Mouse (Mus musculus) forebrain, postnatal 0 days (tissue): ENCODE results near the gene Olfr15. TPM values are rescaled to one million over a fixed set of nuclear protein-coding genes. Genes with fewer than 3 reads are reported as not detected.
"Not testable (repeated sequence)": the region's sequence is repeated elsewhere in the genome, so short reads cannot be mapped to it uniquely, and the experiment has no call there.

ENCODE experiments used
- ATAC-seq: fragments of 200-750 bp; cut with Nextera tagmentation; 2 replicates; pipeline ENCODE4 v1.8.0; 2017; ENCODE audit warnings: mild to moderate bottlenecking, moderate library complexity
- DNase-seq: peaks from one replicate; pipeline ENCODE4 v3.0.0-alpha.2; 2015
- H3K27ac ChIP-seq: fragments of 300-500 bp; sonication (generic); 2 replicates; pipeline ENCODE4 v1.5.1; 2014; ENCODE audit warnings: low read depth, mild to moderate bottlenecking, antibody characterized with exemption, low read length, moderate library complexity, mixed read lengths
- H3K27me3 ChIP-seq: fragments of 300-500 bp; sonication (generic); 2 replicates; pipeline ENCODE4 v1.6.1; 2014; ENCODE audit warnings: mild to moderate bottlenecking, low read length, mixed read lengths; ENCODE audit not compliant: insufficient read depth
- H3K36me3 ChIP-seq: fragments of 300-500 bp; sonication (generic); 2 replicates; pipeline ENCODE4 v1.6.1; 2014; ENCODE audit warnings: mild to moderate bottlenecking, moderate library complexity; ENCODE audit not compliant: insufficient read depth
- H3K4me1 ChIP-seq: fragments of 300-500 bp; sonication (generic); 2 replicates; pipeline ENCODE4 v1.6.1; 2014; ENCODE audit warnings: antibody characterized with exemption; ENCODE audit not compliant: insufficient read depth
- H3K4me2 ChIP-seq: fragments of 300-500 bp; sonication (generic); 2 replicates; pipeline ENCODE4 v1.6.1; 2014; ENCODE audit warnings: low read depth, mild to moderate bottlenecking, moderate library complexity
- H3K4me3 ChIP-seq: fragments of 300-500 bp; sonication (generic); 2 replicates; pipeline ENCODE4 v1.5.1; 2014; ENCODE audit warnings: low read depth, low read length, mixed read lengths
- H3K9ac ChIP-seq: fragments of 300-500 bp; sonication (generic); 2 replicates; pipeline ENCODE4 v1.6.1; 2014; ENCODE audit warnings: mild to moderate bottlenecking
- H3K9me3 ChIP-seq: fragments of 300-500 bp; sonication (generic); 2 replicates; pipeline ENCODE4 v1.6.1; 2016; ENCODE audit warnings: low read length
- CTCF ChIP-seq: sonication (generic); IDR thresholded peaks from 2 replicates; pipeline ENCODE4 v1.5.1; 2016; ENCODE audit warnings: antibody characterized with exemption, control low read depth, low read depth
- WGBS: fragments of 180-500 bp; shearing (Covaris S2); extraction: QIAGEN DNeasy Blood & Tissue Kit; methylation state at CpG from one replicate; pipeline ENCODE4 v1.1.7; 2014; 5-methylcytosine and 5-hydroxymethylcytosine counted together
- polyA plus RNA-seq: library from polyadenylated mRNA; unstranded; fragments of >200 nt; fragmentation: Nextera tagmentation; extraction: Ambion mirVana; gene quantifications from 2 replicates; pipeline ENCODE4 v1.2.1, GENCODE M21; 2015
- total RNA-seq: library from RNA; depleted of rRNA; stranded (reverse); fragments of >200 nt; gene quantifications from 2 replicates; pipeline ENCODE4 v1.2.3, GENCODE M21; 2014; rRNA removed

The Olfr15 gene
- total RNA-seq (not detected in 2 replicates), polyA plus RNA-seq (not detected in 2 replicates)

- no peak for ATAC-seq
- no peak within 1 kb of the TSS for H3K4me3 ChIP-seq
- TF ChIP-seq CTCF = no peak
- H3K9me3 ChIP-seq = no peaks in the 10 kb centered on the region
- no peak within 1 kb of the TSS for H3K27ac ChIP-seq
- no peak within 1 kb of the TSS for H3K9ac ChIP-seq
- DNase-seq = no peak
- no peaks in the 10 kb centered on the region for H3K27me3 ChIP-seq
- no peaks in the 10 kb centered on the region for H3K36me3 ChIP-seq
- H3K4me2 ChIP-seq = no peak within 1 kb of the TSS
- H3K4me1 ChIP-seq = no peaks in the 10 kb centered on the region
These were observed at the start of gene Olfr15 for GRCm38 (mm10) chr16:3830588-3831109. Gene Olfr15, plus strand, starts transcription at chr16:3830878.

GRCm38 (mm10) chr16:3781237-3781636 is 49.4 kb upstream of the Olfr15 start:
- Histone ChIP-seq H3K9ac (no peak overlapping the region), H3K4me2 (no peak overlapping the region), H3K27me3 (no peaks in the 10 kb centered on the region), H3K4me3 (no peak overlapping the region), H3K4me1 (no peaks in the 10 kb centered on the region), H3K27ac (no peak overlapping the region), H3K36me3 (no peaks in the 10 kb centered on the region), H3K9me3 (no peaks in the 10 kb centered on the region)
- ATAC-seq = no peak
- DNase-seq = no peak
- no peak for TF ChIP-seq CTCF

GRCm38 (mm10) chr16:3788394-3788793 is 42.3 kb upstream of the Olfr15 start:
- no peak for ATAC-seq
- no peak overlapping the region for H3K4me2 ChIP-seq

DNA sequence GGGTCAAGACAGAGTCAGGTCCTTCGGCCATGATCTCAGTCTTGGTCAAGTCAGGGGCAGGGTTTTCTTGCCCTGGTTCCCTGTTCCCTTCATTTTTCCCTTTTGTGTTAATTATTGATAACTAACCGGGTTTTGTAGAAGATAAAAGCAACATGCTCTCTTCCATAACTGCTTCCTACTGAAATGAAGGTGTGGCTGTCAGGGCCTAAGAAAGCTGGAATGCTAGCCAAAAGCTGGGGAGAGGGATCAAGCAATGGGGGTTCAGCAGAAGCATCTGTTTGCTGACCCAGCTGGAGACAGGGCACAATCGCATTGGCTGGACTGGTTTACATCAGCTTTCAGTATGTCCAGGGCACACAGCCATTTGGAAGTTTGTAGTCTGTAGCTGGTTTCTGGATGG is 22.5 kb upstream of the Olfr15 start:
- Histone ChIP-seq H3K4me3 (no peak overlapping the region), H3K4me1 (no peaks in the 10 kb centered on the region), H3K9ac (no peak overlapping the region), H3K9me3 (no peaks in the 10 kb centered on the region), H3K36me3 (no peaks in the 10 kb centered on the region), H3K27ac (no peak overlapping the region), H3K27me3 (no peaks in the 10 kb centered on the region), H3K4me2 (no peak overlapping the region)
- no peak for TF ChIP-seq CTCF
- 84% methylated on average over 3 of the region's 3 CpGs for WGBS
- ATAC-seq (no peak), DNase-seq (no peak)

More at GRCm38 (mm10) chr16:3788394-3788793, 42.3 kb upstream of the Olfr15 start:
- H3K9ac ChIP-seq = no peak overlapping the region
- TF ChIP-seq CTCF = no peak
- H3K36me3 ChIP-seq = no peaks in the 10 kb centered on the region
- H3K9me3 ChIP-seq = no peaks in the 10 kb centered on the region
- no peak overlapping the region for H3K27ac ChIP-seq
- H3K4me1 ChIP-seq = no peaks in the 10 kb centered on the region
- DNase-seq = no peak
- no peaks in the 10 kb centered on the region for H3K27me3 ChIP-seq
- no peak overlapping the region for H3K4me3 ChIP-seq

- DNase-seq, H3K27me3 ChIP-seq, ATAC-seq, H3K4me3 ChIP-seq, H3K9me3 ChIP-seq, H3K36me3 ChIP-seq, H3K27ac ChIP-seq, H3K9ac ChIP-seq, H3K4me2 ChIP-seq, H3K4me1 ChIP-seq: not testable (repeated sequence)
- WGBS = 84% methylated on average over 6 of the region's 6 CpGs
These were observed 16.0 kb upstream of the Olfr15 start for GRCm38 (mm10) chr16:3814667-3815066.

GRCm38 (mm10) chr16:3820202-3820601 is 10.5 kb upstream of the Olfr15 start:
- Histone ChIP-seq H3K27ac (no peak overlapping the region), H3K4me1 (no peaks in the 10 kb centered on the region), H3K4me3 (no peak overlapping the region), H3K27me3 (no peaks in the 10 kb centered on the region), H3K9ac (no peak overlapping the region), H3K4me2 (no peak overlapping the region), H3K9me3 (no peaks in the 10 kb centered on the region), H3K36me3 (no peaks in the 10 kb centered on the region)
- ATAC-seq (no peak), DNase-seq (no peak)
- no peak for TF ChIP-seq CTCF
- WGBS = 95% methylated on average over 2 of the region's 2 CpGs

DNA sequence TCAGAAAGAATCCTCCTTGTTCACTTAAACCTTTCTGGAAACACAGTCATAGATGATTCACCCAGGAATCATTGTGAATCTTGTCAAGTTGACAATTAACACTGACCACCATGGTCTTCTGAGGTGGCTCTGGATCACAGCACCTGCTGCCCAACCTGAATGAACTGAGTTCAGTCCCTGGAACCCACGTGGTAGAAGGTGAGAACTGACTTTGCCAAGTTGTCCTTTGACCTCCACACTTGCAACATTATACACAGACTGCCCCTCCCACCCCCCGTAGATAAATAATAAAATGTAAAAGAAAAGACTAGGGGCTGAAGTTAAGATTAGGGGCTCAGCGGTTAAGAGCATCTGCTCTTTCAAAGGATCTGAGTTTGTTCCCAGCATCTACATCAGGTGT is 2.7 kb upstream of the Olfr15 start:
- H3K9me3 ChIP-seq = no peaks in the 10 kb centered on the region
- H3K9ac ChIP-seq = no peak overlapping the region
- H3K27me3 ChIP-seq = no peaks in the 10 kb centered on the region
- H3K4me2 ChIP-seq = no peak overlapping the region
- DNase-seq (no peak), ATAC-seq (no peak)
- H3K4me3 ChIP-seq = no peak overlapping the region
- no peaks in the 10 kb centered on the region for H3K36me3 ChIP-seq
- no peaks in the 10 kb centered on the region for H3K4me1 ChIP-seq
- no peak for TF ChIP-seq CTCF
- H3K27ac ChIP-seq = no peak overlapping the region
- WGBS = 60% methylated on average over 3 of the region's 3 CpGs

DNA sequence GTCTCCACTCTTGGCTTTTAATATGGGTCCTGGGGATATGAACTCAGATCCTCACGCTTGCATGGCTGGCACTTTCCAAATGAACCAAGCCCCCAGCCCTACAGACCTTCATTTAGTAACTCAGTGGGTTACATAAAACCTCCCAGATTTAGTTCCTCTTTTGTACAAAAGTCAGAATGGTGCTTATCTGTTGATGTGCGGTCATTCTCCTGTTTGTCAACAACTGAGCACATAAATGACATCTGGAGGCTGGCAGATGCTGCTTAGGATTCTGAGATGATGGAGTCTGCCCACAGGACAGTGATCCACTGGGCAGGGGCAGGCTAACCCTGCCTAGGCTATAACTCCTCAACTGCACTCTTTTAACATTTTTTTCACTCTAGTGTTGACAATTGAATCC is 951 bp upstream of the Olfr15 start:
- DNase-seq (no peak), ATAC-seq (no peak)
- 91% methylated on average over 2 of the region's 2 CpGs for WGBS
- Histone ChIP-seq H3K4me1 (no peaks in the 10 kb centered on the region), H3K9me3 (no peaks in the 10 kb centered on the region), H3K9ac (no peak overlapping the region), H3K27me3 (no peaks in the 10 kb centered on the region), H3K36me3 (no peaks in the 10 kb centered on the region), H3K4me3 (no peak overlapping the region), H3K4me2 (no peak overlapping the region), H3K27ac (no peak overlapping the region)
- no peak for TF ChIP-seq CTCF
